Mouse (Mus musculus) fat pad, adult 2 months (tissue): ENCODE data around the gene Chtop.

Experiments used
- DNase-seq: peaks from one replicate; pipeline ENCODE4 v3.0.0-alpha.2; 2011; ENCODE audit warnings: low read depth, low spot score; ENCODE audit errors: extremely low read depth

Chtop gene

DNA sequence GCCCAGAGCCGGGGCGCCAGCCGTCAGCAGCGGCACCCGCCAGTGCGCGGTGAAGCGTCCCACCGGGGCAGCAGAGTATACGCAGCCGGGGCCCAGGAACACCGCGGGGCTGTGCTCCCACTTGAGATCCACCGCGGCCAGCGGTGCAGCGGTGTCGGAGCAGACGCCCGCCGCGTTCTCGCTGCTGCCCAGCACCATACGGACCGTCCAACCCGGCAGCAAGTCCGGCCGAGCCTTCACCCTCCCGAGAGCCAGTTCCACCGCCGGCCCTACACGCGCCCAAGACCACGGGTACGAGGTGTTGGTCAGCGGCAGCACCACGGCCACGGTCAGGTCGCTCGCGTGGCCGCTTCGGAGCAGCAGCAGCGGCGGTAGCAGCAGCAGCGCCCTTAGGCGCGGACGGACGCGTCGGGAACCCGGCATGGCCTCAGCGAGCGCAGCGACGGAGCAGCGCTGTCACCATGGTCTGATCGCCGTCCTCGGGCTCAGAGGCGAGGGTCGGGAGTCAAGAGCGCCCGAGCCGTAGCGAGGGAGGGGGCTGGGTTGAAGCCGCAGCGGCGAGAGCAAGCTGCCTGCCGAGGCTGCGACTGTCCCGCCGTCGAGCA, 44.1 kb downstream of the Chtop start:
- no peak for DNase-seq

DNA sequence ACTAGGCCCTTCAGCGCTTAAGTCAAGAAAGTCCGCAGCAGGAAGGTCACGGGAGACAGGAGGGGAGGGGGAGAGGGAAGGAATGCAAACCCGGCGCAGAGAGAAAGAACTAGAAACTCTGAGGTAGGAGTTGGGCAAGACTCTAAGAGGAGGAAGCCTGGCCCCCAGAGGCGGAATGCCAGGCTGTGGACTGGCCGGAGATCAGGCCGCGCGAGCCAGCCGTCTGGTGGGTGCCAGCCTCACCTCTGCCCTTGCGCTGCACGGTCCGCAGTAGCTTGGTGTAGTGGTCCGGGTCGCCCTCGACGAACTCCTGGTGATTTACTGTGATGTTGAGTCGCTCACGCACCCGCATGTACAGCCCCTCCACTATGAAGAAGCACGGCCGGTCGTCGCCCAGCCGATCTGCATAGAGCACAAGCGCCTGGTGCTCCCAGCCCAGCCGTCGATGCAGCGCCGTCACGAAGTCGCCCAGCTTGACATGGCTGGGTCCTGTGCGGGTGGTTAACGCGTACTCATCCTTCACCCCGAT, 44.7 kb downstream of the Chtop start:
- DNase-seq: no peak

DNA sequence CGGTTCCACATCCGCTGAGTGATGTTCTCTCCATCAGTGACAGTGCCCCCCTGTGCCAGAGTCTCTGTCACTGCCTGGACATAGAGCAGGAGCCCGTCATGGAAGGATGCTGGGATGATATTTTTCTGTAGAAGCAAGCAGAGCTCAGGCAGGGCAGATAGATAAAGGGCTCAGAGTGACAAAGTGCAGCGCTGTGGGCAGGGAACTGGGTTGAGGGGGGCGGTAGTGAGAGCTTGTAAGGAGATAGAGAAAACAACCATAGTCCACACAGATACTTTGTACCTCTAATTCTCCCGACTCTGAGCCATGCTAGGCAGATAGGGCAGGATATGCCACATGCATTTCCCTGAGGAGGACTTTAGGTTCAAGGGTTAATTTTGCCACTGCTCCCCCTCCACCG, 46.7 kb downstream of the Chtop start:
- no peak for DNase-seq

DNA sequence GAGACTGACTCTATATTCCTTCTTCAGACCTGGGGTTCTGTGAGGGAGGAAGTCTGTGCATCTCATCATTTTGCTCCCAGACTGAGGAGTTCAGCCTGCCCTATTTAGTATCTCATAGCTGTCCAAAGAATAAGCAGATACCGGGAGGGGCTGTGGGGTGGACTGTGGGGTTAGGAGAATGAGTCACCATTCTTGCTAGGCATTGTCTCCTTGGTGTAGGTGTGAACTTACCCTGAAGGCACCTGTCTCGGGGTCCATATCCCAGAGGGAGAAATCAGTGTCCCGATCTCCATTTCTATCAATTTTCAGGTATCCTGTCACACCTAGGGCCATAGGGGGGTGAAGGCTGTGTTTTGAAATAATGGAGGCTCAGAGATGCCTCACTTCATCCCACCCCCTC, 47.4 kb downstream of the Chtop start:
- DNase-seq: no peak

GRCm38 (mm10) chr3:90460315-90460714, 49.0 kb downstream of the Chtop start:
- no peak for DNase-seq

- no peak for DNase-seq
These were observed 49.6 kb downstream of the Chtop start for GRCm38 (mm10) chr3:90459727-90460126.

DNA sequence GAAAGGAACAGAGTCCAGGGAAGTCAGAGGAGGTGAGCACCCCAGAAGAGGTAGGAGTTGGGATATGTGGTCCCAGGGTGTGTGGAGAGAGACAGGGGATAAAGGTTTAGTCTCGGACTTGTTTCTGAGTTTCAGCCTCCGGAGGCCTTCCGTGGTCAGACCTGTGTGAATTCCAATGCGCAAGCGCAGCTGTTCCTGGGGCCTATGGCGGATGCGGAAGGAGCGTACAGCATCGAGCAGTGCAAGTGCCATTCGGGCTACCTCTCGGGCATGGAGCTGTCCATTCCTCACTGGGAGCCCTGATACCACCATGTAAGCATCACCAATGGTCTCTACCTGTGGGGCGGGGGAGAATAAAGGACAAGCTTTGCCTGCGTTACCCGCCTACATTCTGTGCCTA, 54.4 kb downstream of the Chtop start:
- no peak for DNase-seq

GRCm38 (mm10) chr3:90451396-90452095, 57.8 kb downstream of the Chtop start:
- DNase-seq: no peak

DNA sequence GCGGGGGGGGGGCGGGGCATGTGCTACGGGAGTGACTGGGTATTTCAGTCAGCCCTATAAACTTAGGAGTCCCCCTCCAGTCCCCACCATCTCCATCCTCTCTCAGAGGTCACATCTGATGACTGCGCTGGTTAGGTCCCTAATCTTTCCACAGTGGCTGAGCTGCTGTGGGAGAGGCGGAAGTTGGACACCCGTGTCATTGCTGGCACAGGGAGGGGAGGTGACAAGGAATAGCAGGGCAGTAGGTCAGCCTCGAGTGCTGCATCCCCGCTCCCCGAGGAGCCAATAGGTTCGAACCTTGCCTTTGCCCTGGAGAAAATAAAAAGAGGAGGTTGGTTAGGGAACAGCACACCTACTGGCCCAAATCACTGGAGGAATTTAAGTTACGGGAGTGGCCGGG, 58.4 kb downstream of the Chtop start:
- DNase-seq: no peak
